Mouse (Mus musculus) ES-E14 (cell line): ENCODE results near the gene Kpnb1.

Experiments used
- CHD2 ChIP-seq: IDR thresholded peaks from 2 replicates; pipeline ENCODE4 v1.6.1; 2014; ENCODE audit warnings: mild to moderate bottlenecking, low read depth, low read length, inconsistent platforms
- HCFC1 ChIP-seq: IDR thresholded peaks from 2 replicates; pipeline ENCODE4 v1.6.1; 2012; ENCODE audit warnings: low read length, inconsistent platforms, borderline replicate concordance; ENCODE audit not compliant: insufficient read depth
- MAFK ChIP-seq: IDR thresholded peaks from 2 replicates; pipeline ENCODE4 v1.6.1; 2014; ENCODE audit warnings: mild to moderate bottlenecking, low read depth, low read length, inconsistent platforms; ENCODE audit not compliant: insufficient read depth

DNA sequence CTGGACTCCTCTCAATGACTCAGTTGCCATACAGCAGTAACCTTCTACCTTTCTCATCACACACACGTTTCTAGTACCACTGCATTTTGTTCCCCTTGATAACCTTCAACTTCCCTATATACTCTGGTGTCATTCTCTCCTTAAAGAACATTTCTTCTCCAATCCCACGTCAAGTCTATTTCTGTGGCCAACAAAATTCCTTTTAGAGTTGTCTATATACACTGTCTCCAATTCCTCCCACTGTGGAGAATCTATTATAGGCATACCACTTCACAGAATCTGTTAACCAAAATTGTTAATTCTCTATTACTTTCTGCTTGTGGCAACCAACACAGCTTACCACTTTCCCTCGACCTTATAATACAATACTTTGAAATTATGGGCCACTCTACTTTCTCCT lies 32.5 kb upstream of the Kpnb1 start:
- TF ChIP-seq HCFC1, result no peak
- TF ChIP-seq CHD2, result no peak
- no peak for TF ChIP-seq MAFK
